Mouse (Mus musculus) right cerebral cortex, postnatal 10 days (tissue): ENCODE measurements around the gene Yy2.

Source experiments
- DNase-seq, 2 experiments: peaks; one replicate each; pipeline ENCODE4 v3.0.0; 2021; ENCODE audit warnings: low spot score in 2 of 2

The Yy2 gene

DNA sequence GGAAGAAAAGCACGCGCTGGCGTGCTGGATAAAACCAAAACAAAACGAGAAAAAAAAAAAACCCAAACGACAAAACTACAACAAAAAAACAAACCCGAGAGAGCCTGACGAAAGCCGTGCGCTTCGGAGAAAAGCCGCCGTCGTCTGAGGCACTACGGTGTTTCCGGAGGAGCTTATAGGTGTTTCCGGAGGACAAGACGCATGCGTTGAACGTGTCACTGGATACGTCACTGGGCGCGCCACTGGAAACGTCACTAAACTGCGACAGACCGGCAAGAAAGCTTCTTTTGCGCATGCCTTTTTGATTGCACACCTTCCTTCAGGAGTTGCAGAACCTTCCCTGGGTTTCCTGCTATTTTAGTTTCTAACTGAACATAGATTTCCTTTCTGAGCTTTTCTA, at the start of gene Yy2:
TSS of gene Yy2 (minus strand) at position 146 of the 400 bp plus-strand sequence.
- no peak for DNase-seq

DNA sequence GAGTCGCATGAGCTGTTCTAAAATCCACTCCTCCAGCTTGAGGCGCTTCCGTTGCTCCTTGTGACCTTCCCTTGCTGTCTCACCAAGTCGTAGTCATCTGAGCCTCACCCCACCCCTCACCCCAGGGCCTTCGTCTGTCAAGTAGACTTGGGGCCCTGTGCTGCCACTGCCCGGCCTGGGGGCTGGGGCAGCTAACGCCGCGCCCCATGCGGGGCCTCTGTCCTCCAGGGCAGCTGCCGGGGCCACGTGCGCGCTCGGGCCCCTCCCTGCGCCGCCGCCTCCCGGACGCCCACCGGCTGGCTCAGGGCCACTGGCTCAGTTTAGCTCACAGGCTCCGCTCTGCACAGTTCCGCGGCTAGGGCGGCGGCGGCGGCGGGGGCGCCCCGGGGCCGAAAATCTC, 44.1 kb upstream of the Yy2 start:
- DNase-seq: no peak

DNA sequence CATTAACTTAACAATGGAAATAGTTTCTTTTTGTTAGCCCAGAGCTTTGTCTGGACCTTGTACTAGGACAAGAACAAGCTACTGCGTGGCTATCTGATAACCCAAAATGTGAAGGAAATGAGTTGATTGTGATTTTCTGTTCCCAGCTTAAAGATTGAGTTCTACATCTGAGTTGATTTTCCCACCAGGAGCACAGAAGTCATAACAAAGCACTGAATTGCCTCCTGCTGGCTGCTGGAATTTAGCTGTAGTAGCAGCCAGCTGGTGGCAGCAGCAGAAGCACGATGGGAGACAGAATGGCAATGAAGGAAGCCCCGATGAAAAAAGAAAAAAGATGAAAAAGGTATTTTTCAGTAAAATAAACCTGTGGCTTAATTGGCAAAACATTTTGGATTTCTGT, 32.7 kb upstream of the Yy2 start:
- DNase-seq: peak; percentile 45 to 50

DNA sequence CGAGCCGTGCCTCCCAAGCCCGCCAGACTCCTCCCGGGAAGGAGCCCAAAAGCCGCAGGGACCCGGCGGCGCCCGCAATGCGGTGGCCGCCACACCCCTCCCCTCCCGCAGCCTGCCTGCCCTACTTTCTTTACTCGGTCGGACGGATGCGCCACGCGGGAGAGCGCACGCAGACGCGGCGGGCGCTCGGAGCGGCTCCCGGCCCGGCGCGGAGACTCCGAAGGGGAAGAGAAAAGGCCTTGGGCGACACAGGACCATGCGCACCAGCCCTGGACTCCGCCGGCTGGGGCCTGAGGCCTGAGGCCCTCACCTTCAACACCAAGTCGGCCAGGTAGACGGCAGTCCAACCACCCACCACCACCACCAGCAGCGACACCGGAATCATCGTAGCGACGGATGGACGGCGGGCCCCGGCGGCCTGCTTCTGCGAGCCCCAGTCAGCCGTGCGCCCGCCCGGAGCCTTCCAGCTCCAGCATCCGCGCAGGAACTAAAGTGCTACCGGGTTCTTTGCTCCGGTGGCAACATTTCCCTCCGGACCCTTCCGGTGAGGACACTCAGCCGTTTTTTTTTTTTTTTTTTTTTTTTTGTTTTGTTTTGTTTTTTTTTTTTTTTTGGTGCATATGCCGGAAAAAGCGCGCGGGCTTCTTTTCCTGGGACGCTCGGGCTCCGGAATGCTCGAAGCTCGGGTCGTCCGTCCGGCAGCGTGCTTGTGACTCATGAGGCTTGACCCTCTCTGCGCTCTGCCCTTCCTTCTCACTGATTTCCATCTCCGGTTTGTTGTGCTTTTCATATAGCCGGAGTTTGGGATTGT, 29.6 kb upstream of the Yy2 start, which contains the start of gene Mbtps2:
TSS of gene Mbtps2 (minus strand) at position 530 of the 811 bp plus-strand sequence.
- peak; percentile 73 to 78 for DNase-seq

DNA sequence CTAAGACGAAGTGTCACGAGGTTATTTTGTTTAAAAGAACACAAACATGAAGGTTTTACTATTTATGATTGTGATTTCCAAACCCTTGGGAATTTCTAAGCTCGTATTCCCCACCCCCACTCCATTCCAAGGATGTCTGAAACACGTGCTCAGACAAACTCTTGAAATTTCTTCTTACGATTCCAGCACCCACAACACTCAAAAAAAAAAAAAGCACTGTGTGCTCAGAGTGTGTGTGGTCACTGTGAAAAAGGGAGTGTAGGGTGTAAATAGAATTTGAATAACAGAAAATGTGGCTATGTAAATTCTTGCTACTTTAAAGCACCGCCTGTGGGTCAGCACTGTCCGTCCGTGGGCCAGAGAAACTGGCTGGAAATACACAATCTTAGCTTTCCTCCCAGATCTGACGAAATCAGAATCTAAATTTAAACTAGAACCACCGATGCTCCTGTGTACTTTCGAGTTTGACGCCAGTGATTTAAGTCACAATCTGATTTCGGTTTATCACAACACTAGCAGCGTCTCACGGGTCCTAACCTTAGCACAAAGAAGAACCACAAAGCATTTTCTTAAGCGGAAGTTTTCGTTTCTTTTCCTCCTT, 28.9 kb upstream of the Yy2 start:
- no peak for DNase-seq

DNA sequence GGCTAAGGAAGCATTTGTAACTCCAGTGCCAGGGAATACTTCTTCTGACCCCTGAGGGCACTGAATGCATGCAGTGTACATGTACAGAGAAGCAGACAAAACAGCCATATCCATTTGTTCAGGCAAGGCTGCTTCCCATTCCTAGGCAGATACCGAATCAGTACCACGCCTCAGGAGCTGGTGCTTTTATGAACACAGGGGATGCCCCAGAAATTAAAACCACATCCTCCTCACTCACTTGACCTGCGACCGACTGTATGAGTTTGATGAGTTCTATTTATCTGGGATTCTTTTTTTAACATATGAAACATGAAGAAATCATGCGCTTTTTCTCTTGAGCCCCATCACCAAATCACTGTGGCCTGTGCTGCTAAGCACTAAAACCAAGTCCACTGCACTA, 28.0 kb upstream of the Yy2 start:
- no peak for DNase-seq

DNA sequence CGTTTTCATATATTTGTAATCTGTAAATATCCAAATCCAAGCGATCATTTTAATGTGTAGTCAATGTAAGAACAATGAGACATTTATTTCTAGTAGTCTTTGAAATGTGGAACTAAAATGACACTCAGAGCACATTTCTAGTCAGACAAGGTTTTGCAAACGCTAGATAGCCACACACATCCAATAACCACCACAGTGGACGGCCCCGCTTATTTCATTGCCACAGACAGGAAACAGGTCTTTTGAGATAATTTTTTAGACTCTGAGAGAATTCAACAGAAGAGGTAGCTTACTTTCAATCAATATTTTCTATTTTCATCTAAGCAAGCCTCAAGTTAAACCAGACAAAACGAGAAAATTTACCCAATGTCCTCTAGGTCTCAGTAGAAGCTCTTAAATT, 27.1 kb upstream of the Yy2 start:
- DNase-seq: no peak

DNA sequence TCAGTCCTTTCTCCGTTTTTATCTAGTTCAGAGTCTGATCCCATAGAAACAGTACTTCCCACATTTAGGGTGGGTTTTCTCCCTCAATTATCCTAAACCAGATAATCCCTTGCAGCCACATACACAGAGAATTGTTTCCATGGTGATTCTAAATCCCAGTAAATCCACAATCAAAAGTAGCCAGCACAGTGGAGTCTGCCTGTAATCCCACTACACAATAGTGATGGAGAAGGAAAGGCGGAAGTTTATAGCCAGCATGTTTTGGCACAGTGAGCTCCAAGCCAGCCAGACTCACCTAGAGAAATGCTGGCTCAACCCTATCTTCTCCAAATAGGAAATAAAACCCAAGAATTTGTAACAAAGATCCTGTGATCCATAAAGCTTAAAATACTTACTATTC, 25.8 kb upstream of the Yy2 start:
- DNase-seq: no peak

DNA sequence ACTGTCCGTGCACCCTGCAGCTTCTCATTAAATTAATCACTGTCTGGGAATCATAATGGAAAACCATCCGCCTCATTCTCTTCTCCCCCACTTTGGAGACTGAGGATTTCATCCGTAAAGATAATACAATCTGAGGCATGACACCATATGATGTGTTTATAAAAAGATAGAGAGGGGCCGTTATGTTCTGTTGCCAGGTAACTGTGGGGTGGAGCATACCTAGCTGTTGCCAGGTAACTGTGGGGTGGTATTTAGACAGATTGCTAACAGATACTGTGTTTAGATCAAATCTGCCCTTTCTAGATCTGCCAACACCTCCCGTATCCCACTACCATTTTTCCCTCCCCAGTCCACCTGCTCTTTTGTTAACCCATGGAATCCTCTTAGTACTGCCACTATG, 18.2 kb upstream of the Yy2 start:
- no peak for DNase-seq

DNA sequence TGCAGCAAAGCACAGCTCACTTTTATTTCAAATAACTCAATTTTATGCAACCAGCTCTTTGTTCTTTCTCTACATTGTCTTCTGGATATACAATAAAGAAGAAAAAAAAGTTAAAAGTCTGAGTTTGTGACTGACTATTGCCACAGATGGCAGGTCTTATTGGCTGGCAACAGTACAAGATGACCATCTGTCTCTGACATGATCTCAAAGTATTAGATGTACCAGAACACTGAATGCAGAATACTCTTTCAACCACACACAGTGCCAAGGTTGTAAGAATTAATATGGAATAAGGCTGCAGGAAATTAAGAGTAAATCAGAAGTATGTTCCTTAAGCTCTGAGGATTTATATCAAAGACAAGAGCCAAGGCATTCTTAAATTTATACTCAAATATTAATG, 17.6 kb upstream of the Yy2 start:
- no peak for DNase-seq

DNA sequence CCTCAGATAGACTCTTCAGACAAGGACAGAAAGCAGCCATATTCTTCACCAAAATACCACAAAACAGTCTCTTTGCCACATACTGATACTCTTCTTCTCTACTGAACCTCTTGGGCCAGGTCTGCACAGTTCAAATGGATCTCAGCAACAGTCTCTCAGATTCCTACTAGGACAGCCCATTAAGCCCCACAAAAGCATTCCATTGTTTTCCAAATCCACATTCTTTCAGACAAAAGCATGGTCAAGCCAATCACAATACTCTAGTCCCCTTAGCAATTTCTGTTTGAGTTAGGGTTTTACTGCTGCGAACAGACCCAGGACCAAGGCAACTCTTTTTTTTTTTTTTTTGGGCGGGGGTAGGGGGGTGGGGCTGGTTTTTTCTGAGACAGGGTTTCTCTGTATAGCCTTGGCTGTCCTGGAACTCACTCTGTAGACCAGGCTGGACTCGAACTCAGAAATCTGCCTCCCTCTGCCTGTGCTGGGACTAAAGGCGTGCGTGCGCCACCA, 10.4 kb upstream of the Yy2 start:
- DNase-seq: no peak

DNA sequence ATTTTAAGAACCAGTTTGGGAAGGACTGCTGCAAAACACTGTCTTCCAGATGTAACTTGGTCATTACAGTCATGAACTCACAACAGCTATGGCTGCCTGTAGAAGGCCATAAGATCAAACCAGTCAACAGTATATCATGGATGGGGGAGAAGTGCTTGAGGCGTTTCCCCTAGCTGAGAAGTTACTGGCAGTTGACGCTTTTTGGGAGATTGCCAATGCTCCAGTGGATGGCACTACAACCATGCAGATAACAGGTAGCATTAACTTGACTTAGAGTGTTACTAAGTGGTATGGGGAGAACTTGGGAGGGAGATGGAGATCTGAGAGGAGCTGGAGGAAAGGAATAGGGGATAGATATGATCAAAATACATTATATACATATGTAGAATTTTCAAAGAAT, 5.9 kb upstream of the Yy2 start:
- no peak for DNase-seq

DNA sequence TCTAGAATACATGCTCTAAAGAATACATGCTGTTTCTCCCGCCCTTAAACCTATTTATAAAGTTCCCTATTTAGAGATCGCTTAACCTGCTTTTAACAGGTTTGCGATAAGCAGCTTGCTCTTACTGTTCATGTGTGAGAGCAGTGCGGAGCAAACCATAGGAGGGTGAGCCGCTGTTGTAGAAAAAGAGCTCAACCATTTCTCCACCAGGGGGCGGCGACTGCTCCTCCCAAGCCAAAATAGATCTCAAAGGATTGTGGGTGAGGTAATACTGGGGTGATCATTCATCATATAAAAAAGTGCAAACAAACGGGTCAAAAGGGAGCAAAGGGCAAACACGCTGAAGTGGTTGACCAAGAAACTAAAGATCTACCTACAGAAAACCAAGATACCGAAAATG, 5.0 kb downstream of the Yy2 start:
- DNase-seq: no peak

DNA sequence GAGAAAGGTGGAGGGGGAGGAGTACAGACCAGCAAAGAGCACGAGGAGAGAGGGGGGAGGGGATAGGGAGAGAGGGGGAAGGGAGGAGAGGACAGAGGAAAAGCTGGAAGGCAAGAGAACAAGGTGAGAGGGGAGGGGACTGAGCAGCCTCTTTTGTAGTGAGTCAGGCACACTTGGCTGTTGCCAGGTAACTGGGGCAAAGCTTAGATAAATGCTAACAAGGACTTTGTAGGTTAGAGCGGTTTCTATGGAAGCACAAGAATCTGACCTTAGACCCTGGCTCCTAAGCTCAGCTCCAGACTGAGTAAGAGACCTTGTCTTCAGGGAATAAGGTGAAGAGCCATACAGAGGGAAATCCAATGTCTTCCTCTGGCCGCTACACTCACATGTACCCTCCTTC, 21.7 kb downstream of the Yy2 start:
- DNase-seq: no peak
